Mouse (Mus musculus): ENCODE measurements around the gene Tmem209. TPM values are rescaled to one million over a fixed set of nuclear protein-coding genes. Genes with fewer than 3 reads are reported as not detected.
A peak's percentile ranks its signal among the peaks of the same experiment; 100 is the strongest.

Gene Tmem209
- total RNA-seq, 2 experiments from 2014 or later: 47.7 to 54.5 TPM

GRCm38 (mm10) chr6:30469370-30469769 is 40.2 kb downstream of the Tmem209 start:
- ATAC-seq (replicated peaks; ENCODE audit: low FRiP score, poor library complexity, severe bottlenecking): no peak

- no peak for ATAC-seq (replicated peaks; ENCODE audit: low FRiP score, poor library complexity, severe bottlenecking)
Measured at GRCm38 (mm10) chr6:30468684-30469083, 40.9 kb downstream of the Tmem209 start.

DNA sequence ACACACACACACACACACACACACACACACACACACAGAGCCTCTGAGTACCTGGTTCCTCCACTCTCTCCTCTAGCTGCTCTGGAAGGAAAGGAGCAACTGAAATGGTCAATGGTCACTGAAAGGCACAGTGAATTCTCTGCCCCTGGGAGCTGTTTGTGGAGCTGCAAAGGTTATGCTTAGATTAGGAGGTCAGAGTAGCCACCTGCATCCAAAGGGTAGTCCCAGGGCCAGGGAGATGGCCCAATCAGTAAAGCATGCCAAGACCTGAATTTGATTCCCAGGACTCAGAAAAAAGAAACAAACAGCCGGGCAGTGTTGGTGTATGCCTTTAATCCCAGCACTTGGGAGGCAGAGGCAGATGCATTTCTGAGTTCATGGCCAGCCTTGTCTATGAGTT is 41.5 kb downstream of the Tmem209 start:
- ATAC-seq (replicated peaks; ENCODE audit: low FRiP score, poor library complexity, severe bottlenecking): no peak

GRCm38 (mm10) chr6:30465586-30465985 is 44.0 kb downstream of the Tmem209 start:
- no peak for ATAC-seq (replicated peaks; ENCODE audit: low FRiP score, poor library complexity, severe bottlenecking)

- ATAC-seq (replicated peaks; ENCODE audit: low FRiP score, poor library complexity, severe bottlenecking): no peak
Measured at GRCm38 (mm10) chr6:30462822-30463221, 46.8 kb downstream of the Tmem209 start.

DNA sequence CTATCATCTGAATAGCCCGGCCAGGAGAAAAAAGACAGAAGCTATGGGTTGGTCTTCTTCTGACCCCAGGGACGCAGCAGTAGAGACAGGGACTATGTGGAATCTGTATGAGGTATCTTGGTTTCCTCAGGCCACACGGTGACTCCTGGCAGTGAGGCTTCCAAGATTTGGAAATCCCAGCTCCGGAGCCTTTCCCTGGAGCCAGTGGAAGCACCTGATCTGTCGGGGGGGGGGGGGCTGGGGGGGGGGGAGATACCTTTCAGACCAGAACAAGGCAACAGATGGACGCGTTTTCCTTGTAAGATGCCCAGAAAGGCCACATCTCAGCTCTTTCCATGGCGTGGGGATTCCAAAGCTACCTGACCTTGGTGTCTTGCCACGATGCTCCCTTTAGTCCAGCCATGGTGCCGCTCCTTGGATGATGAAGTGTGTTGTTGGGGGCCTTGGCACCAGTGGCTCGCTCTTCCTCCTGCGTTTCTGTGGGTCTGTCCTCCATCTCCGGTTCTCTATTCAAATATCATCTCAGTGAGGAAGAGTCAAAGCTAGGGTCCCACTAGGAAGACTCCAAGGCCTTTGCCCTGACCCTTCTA is 47.7 kb downstream of the Tmem209 start:
- ATAC-seq (replicated peaks; ENCODE audit: low FRiP score, poor library complexity, severe bottlenecking): no peak

- no peak for ATAC-seq (replicated peaks; ENCODE audit: low FRiP score, poor library complexity, severe bottlenecking)
Measured at GRCm38 (mm10) chr6:30460750-30461446, 48.7 kb downstream of the Tmem209 start.

DNA sequence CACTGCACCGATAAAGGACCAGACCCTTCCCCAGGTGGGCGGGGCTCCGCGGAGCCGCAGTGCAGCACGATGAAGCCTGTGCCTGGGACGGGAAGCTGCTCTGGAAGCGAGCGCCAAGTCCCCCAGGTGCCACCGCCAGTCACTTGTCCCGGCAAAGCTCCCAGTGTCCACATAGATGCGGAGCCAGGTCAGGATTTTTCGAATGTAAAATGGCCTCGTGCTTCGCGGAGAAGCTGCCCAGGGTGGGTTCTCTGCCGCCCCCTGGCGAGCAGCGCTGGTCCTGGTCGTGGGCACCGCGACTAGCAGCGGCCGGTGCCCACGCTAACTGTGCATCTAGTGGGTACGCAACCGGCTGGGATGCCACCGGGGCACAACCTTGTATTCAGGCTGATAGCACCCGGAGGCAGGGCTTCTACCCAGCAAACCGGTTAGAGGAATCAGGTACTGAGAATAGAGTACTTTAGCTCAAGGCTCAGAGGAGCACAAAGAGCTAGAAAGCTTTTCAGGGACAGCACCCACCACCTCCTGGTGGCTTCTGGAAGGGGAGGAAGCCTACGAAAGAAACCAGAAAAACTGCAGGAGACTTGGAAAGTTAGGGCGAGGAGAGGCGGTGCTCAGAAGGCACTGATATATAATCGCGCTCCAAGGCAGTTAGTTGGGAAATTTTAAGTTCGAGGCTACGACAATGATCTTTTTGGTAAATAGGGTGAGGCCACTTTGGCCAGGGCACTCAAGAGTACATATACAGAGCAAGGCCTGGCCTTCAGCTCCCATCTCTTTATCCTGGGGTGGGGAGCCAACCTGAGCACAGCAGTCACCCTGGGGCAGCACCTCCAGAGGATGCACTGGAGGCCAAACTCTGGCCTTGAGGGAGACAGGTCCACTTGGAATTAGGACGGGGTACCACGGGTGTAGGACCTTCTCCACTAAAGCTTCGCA is 49.5 kb downstream of the Tmem209 start:
- peak; percentile 70 for ATAC-seq (replicated peaks; ENCODE audit: low FRiP score, poor library complexity, severe bottlenecking)

- no peak for ATAC-seq (replicated peaks; ENCODE audit: low FRiP score, poor library complexity, severe bottlenecking)
Measured at GRCm38 (mm10) chr6:30459056-30459747, 50.4 kb downstream of the Tmem209 start.

GRCm38 (mm10) chr6:30458626-30459025 is 51.0 kb downstream of the Tmem209 start:
- ATAC-seq (replicated peaks; ENCODE audit: low FRiP score, poor library complexity, severe bottlenecking): no peak

DNA sequence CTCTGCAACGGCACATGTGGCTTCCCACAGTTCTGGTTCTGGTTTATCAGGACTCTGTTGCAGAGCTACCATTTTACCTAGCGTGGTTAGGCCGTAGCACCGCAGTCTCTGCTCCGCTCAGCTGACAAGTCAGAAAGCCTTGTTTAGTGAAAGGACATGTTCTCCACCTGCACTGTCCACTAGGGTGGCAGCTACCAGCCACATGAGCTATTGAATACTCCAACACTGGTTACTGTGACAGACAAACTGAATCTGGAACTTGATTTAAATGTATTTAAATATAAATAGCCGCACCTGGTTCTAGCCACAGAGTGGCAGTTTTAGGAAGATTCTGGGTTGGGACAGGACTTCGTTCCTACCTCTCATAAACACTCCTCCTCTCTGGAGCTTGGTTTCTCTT is 52.6 kb downstream of the Tmem209 start:
- ATAC-seq (replicated peaks; ENCODE audit: low FRiP score, poor library complexity, severe bottlenecking): no peak

DNA sequence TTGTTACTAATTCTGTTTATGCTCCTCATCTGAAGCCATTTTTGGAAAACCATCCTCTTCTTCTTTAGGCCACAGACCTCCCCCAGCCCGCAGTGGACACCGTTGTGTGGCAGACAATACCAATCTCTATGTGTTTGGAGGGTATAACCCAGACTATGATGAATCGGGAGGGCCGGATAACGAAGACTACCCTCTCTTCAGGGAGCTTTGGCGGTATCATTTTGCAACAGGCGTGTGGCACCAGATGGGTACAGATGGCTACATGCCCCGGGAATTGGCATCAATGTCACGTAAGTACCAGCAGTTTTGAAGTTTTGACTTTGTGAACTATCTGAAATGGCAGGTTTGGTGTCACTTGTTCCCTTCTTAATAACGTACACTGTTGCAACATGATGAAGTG is 70.0 kb downstream of the Tmem209 start:
- no peak for ATAC-seq (replicated peaks; ENCODE audit: low FRiP score, poor library complexity, severe bottlenecking)

GRCm38 (mm10) chr6:30437054-30437453 is 72.5 kb downstream of the Tmem209 start:
- ATAC-seq (replicated peaks; ENCODE audit: low FRiP score, poor library complexity, severe bottlenecking): no peak

DNA sequence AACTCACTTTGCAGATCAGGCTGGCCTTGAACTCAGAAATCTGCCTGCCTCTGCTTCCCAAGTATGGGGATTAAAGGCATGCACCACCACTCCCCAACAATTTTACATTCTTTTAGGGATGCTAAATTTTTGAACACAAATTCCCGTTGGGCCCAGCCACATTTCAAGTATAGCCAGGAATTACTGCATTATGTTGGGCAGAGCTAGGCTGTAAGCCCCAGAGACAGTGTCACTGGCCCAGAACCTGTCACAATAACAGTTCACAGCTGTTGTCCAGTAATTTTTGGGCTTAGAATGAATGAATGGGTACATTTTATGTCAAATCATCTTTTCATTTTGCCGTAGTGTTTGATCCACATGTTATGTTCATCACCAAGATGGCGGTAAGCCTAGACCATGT is 73.1 kb downstream of the Tmem209 start:
- ATAC-seq (replicated peaks; ENCODE audit: low FRiP score, poor library complexity, severe bottlenecking): no peak

DNA sequence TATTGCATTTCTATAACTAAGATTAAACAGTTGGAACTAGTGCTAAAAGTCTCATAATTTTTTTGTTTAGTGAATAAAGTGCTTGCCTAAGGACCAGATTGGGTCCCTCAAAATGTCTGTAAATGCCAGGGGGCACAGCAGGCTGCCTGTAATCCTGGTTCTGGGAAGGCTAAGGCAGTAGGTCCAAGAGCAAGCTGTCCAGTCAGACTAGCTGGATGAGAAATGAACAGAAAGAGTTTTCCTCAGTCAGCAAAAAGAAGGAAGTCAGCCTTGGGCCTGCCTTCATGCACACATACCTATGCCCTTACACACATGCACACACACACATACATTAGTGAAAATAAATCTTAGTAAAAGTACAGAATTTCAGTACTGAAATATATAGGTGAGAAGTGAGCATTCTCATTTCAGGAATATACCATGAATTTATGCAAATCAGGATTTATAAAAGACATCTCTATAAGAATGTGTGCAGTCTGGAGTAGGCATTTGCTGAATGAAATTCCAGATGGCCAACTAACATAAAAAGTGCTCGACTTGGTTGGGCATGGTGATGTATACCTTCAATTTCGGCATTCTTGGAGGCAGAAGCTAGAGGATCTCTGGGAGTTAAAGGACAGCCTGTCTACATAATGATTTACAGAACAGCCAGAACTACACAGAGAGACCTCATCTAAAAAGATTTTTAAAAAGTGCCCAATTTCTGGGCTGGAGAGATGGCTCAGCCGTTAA is 77.0 kb downstream of the Tmem209 start:
- no peak for ATAC-seq (replicated peaks; ENCODE audit: low FRiP score, poor library complexity, severe bottlenecking)

Other genes with a start within 250 kb of the Tmem209 start
- gene Ube2h, start 205.2 kb downstream of the Tmem209 start, total RNA-seq (2015; ENCODE audit: low replicate concordance): 26.8 and 29.9 TPM in 2 replicates
- 36.9 and 47.2 TPM in 2 replicates for gene Ube2h, start 205.2 kb downstream of the Tmem209 start, total RNA-seq (2017; ENCODE audit: low replicate concordance)
- 8.4 and 21.6 TPM in 2 replicates for gene Zc3hc1, start 118.8 kb downstream of the Tmem209 start, total RNA-seq (2015; ENCODE audit: low replicate concordance)
- gene Zc3hc1, start 118.8 kb downstream of the Tmem209 start, total RNA-seq (2017; ENCODE audit: low replicate concordance): 9.1 and 13.9 TPM in 2 replicates
- 15.5 and 15.9 TPM in 2 replicates for gene Klhdc10, start 107.9 kb downstream of the Tmem209 start, total RNA-seq (2015; ENCODE audit: low replicate concordance)
- 18.1 and 23.1 TPM in 2 replicates for gene Klhdc10, start 107.9 kb downstream of the Tmem209 start, total RNA-seq (2017; ENCODE audit: low replicate concordance)
- gene Ssmem1, start 66 bp upstream of the Tmem209 start, total RNA-seq (2015; ENCODE audit: low replicate concordance): not detected in 2 replicates
- gene Ssmem1, start 66 bp upstream of the Tmem209 start, total RNA-seq (2017; ENCODE audit: low replicate concordance): not detected in 2 replicates
- gene Cpa2, start 31.8 kb upstream of the Tmem209 start, total RNA-seq (2015; ENCODE audit: low replicate concordance): not detected in 2 replicates
- gene Cpa2, start 31.8 kb upstream of the Tmem209 start, total RNA-seq (2017; ENCODE audit: low replicate concordance): not detected in 2 replicates
- gene Cpa4, start 58.6 kb upstream of the Tmem209 start, total RNA-seq (2015; ENCODE audit: low replicate concordance): not detected in 2 replicates
- gene Cpa4, start 58.6 kb upstream of the Tmem209 start, total RNA-seq (2017; ENCODE audit: low replicate concordance): not detected in 2 replicates
- gene Cpa5, start 101.2 kb upstream of the Tmem209 start, total RNA-seq (2015; ENCODE audit: low replicate concordance): not detected in 2 replicates
- gene Cpa5, start 101.2 kb upstream of the Tmem209 start, total RNA-seq (2017; ENCODE audit: low replicate concordance): not detected in 2 replicates
- gene Cpa1, start 129.4 kb upstream of the Tmem209 start, total RNA-seq (2015; ENCODE audit: low replicate concordance): not detected in 2 replicates
- gene Cpa1, start 129.4 kb upstream of the Tmem209 start, total RNA-seq (2017; ENCODE audit: low replicate concordance): not detected in 2 replicates
- 3.2 and 49.0 TPM in 2 replicates for gene Cep41, start 184.0 kb upstream of the Tmem209 start, total RNA-seq (2015; ENCODE audit: low replicate concordance)
- 3.1 and 5.5 TPM in 2 replicates for gene Cep41, start 184.0 kb upstream of the Tmem209 start, total RNA-seq (2017; ENCODE audit: low replicate concordance)
- not detected in 2 replicates for gene Mest, start 213.8 kb upstream of the Tmem209 start, total RNA-seq (2015; ENCODE audit: low replicate concordance)
- not detected in 2 replicates for gene Mest, start 213.8 kb upstream of the Tmem209 start, total RNA-seq (2017; ENCODE audit: low replicate concordance)